Mouse (Mus musculus): ENCODE results near the gene Tcap. TPM values are rescaled to one million over a fixed set of nuclear protein-coding genes. Genes with fewer than 3 reads are reported as not detected.

Tcap gene
- not detected for polyA plus RNA-seq (2017; shearing (Covaris generic))

GRCm38 (mm10) chr11:98383261-98384030, at the start of gene Tcap:
TSS of gene Tcap (plus strand) at chr11:98383811.

GRCm38 (mm10) chr11:98348083-98348961, 35.3 kb upstream of the Tcap start, which contains the start of gene Ppp1r1b:
TSS of gene Ppp1r1b (plus strand) at chr11:98348404.

GRCm38 (mm10) chr11:98358161-98359083, 25.2 kb upstream of the Tcap start, which contains the start of gene Stard3:
TSS of gene Stard3 (plus strand) at chr11:98358368.

GRCm38 (mm10) chr11:98385638-98386585, 2.3 kb downstream of the Tcap start, which contains the start of gene Pnmt:
TSS of gene Pnmt (plus strand) at chr11:98386450.

GRCm38 (mm10) chr11:98400161-98400726, 16.6 kb downstream of the Tcap start, which contains the start of gene Pgap3:
TSS of gene Pgap3 (minus strand) at chr11:98400490.

GRCm38 (mm10) chr11:98412273-98412796, 28.7 kb downstream of the Tcap start, which contains the start of gene Erbb2:
TSS of gene Erbb2 (plus strand) at chr11:98412470.

Other genes starting within 250 kb of the Tcap start
- 28.8 TPM for gene Fbxl20, start 233.4 kb upstream of the Tcap start, polyA plus RNA-seq (2017; shearing (Covaris generic))
- gene Med1, start 190.5 kb upstream of the Tcap start, polyA plus RNA-seq (2017; shearing (Covaris generic)): 66.4 TPM
- gene Cdk12, start 180.8 kb upstream of the Tcap start, polyA plus RNA-seq (2017; shearing (Covaris generic)): 16.3 TPM
- gene Neurod2, start 54.2 kb upstream of the Tcap start, polyA plus RNA-seq (2017; shearing (Covaris generic)): not detected
- 0.45 TPM for gene Ppp1r1b, start 35.4 kb upstream of the Tcap start, polyA plus RNA-seq (2017; shearing (Covaris generic))
- 43.0 TPM for gene Stard3, start 25.4 kb upstream of the Tcap start, polyA plus RNA-seq (2017; shearing (Covaris generic))
- not detected for gene Pnmt, start 2.6 kb downstream of the Tcap start, polyA plus RNA-seq (2017; shearing (Covaris generic))
- 13.1 TPM for gene Pgap3, start 16.7 kb downstream of the Tcap start, polyA plus RNA-seq (2017; shearing (Covaris generic))
- not detected for gene Erbb2, start 28.7 kb downstream of the Tcap start, polyA plus RNA-seq (2017; shearing (Covaris generic))
- gene Mien1, start 55.2 kb downstream of the Tcap start, polyA plus RNA-seq (2017; shearing (Covaris generic)): 129 TPM
- 72.0 TPM for gene Grb7, start 62.6 kb downstream of the Tcap start, polyA plus RNA-seq (2017; shearing (Covaris generic))
- 129 TPM for gene Ikzf3, start 162.2 kb downstream of the Tcap start, polyA plus RNA-seq (2017; shearing (Covaris generic))
- 2.9 TPM for gene Zpbp2, start 167.3 kb downstream of the Tcap start, polyA plus RNA-seq (2017; shearing (Covaris generic))
- gene Ormdl3, start 203.6 kb downstream of the Tcap start, polyA plus RNA-seq (2017; shearing (Covaris generic)): 45.7 TPM
- not detected for gene Lrrc3c, start 214.5 kb downstream of the Tcap start, polyA plus RNA-seq (2017; shearing (Covaris generic))
- gene Gm12355, start 241.8 kb downstream of the Tcap start, polyA plus RNA-seq (2017; shearing (Covaris generic)): 2.6 TPM
- not detected for gene Gsdma3, start 242.5 kb downstream of the Tcap start, polyA plus RNA-seq (2017; shearing (Covaris generic))

Measured in effector memory CD4-positive, alpha-beta T cell, adult 7 months (primary cell).